Mouse (Mus musculus) intestine, embryonic 15.5 days (tissue): ENCODE data around the gene Phf12. TPM values are rescaled to one million over a fixed set of nuclear protein-coding genes. Genes with fewer than 3 reads are reported as not detected.

Source experiments
- ATAC-seq: fragments of 200-750 bp; cut with Nextera tagmentation; 2 replicates; pipeline ENCODE4 v1.8.0; 2017; ENCODE audit warnings: moderate TSS enrichment, moderate library complexity
- H3K27ac ChIP-seq: fragments of 300-500 bp; sonication (generic); 2 replicates; pipeline ENCODE4 v1.5.1; 2015; ENCODE audit warnings: mild to moderate bottlenecking, inconsistent platforms
- H3K27me3 ChIP-seq: fragments of 300-500 bp; sonication (generic); replicated peaks from 2 replicates; pipeline ENCODE4 v1.6.1; 2015; ENCODE audit warnings: inconsistent platforms
- H3K36me3 ChIP-seq: fragments of 300-500 bp; sonication (generic); 2 replicates; pipeline ENCODE4 v1.6.1; 2015; ENCODE audit warnings: inconsistent platforms
- H3K4me1 ChIP-seq: fragments of 300-500 bp; sonication (generic); replicated peaks from 2 replicates; pipeline ENCODE4 v1.6.1; 2015; ENCODE audit warnings: inconsistent platforms
- H3K4me2 ChIP-seq: fragments of 300-500 bp; sonication (generic); replicated peaks from 2 replicates; pipeline ENCODE4 v1.6.1; 2015; ENCODE audit warnings: mild to moderate bottlenecking, inconsistent platforms
- H3K4me3 ChIP-seq: fragments of 300-500 bp; sonication (generic); replicated peaks from 2 replicates; pipeline ENCODE4 v1.5.1; 2015; ENCODE audit warnings: inconsistent platforms
- H3K9ac ChIP-seq: fragments of 300-500 bp; sonication (generic); 2 replicates; pipeline ENCODE4 v1.6.1; 2015; ENCODE audit warnings: inconsistent platforms
- H3K9me3 ChIP-seq: fragments of 300-500 bp; sonication (generic); 2 replicates; pipeline ENCODE4 v1.6.1; 2016; ENCODE audit warnings: inconsistent platforms
- WGBS: fragments of 180-500 bp; shearing (Covaris S2); methylation state at CpG from one replicate; pipeline ENCODE4 v1.1.7; 2015; 5-methylcytosine and 5-hydroxymethylcytosine counted together
- polyA plus RNA-seq: library from polyadenylated mRNA; unstranded; fragments of >200 nt; fragmentation: Nextera tagmentation; extraction: Ambion mirVana; gene quantifications from 2 replicates; pipeline ENCODE4 v1.2.1, GENCODE M21; 2015

The Phf12 gene
- polyA plus RNA-seq, 1 experiment from 2014 or later, result 12.8 TPM

GRCm38 (mm10) chr11:77995556-77995955 is 13.0 kb downstream of the Phf12 start:
- no peak overlapping the region for H3K4me3 ChIP-seq
- no peak overlapping the region for H3K4me2 ChIP-seq
- no peaks in the 10 kb centered on the region for H3K4me1 ChIP-seq
- no peak overlapping the region for H3K27ac ChIP-seq
- no peaks in the 10 kb centered on the region for H3K9me3 ChIP-seq
- ATAC-seq, result no peak
- no peak overlapping the region for H3K9ac ChIP-seq
- 76% methylated on average over 1 of the region's 1 CpGs for WGBS
- peaks cover 4% of the 10 kb centered on the region; the same call in 1 of the 2 replicates for H3K36me3 ChIP-seq
- no peaks in the 10 kb centered on the region for H3K27me3 ChIP-seq

- Histone ChIP-seq H3K4me3 (no peak overlapping the region), H3K27me3 (no peaks in the 10 kb centered on the region), H3K27ac (no peak overlapping the region), H3K4me1 (no peaks in the 10 kb centered on the region), H3K4me2 (no peak overlapping the region), H3K9me3 (no peaks in the 10 kb centered on the region), H3K9ac (no peak overlapping the region), H3K36me3 (peaks cover 35% of the 10 kb centered on the region)
- WGBS, result 95% methylated on average over 5 of the region's 5 CpGs
- no peak for ATAC-seq
Observed at GRCm38 (mm10) chr11:78006446-78006845, 23.9 kb downstream of the Phf12 start.

- no peak overlapping the region for H3K4me3 ChIP-seq
- H3K9me3 ChIP-seq, result no peaks in the 10 kb centered on the region
- ATAC-seq, result peak; percentile 80; the same call in 1 of the 2 replicates
- peaks cover 61% of the 10 kb centered on the region for H3K36me3 ChIP-seq
- no peaks in the 10 kb centered on the region for H3K27me3 ChIP-seq
- no peaks in the 10 kb centered on the region for H3K4me1 ChIP-seq
- no peak overlapping the region for H3K27ac ChIP-seq
- WGBS, result 21% methylated on average over 4 of the region's 4 CpGs
- H3K9ac ChIP-seq, result no peak overlapping the region
- no peak overlapping the region for H3K4me2 ChIP-seq
Observed at GRCm38 (mm10) chr11:78019676-78020075, 37.1 kb downstream of the Phf12 start.

GRCm38 (mm10) chr11:78023607-78024006 is 41.1 kb downstream of the Phf12 start:
- Histone ChIP-seq H3K36me3 (peaks cover 58% of the 10 kb centered on the region), H3K4me1 (no peaks in the 10 kb centered on the region), H3K4me2 (no peak overlapping the region), H3K27ac (no peak overlapping the region), H3K27me3 (no peaks in the 10 kb centered on the region), H3K9ac (no peak overlapping the region), H3K9me3 (no peaks in the 10 kb centered on the region), H3K4me3 (no peak overlapping the region)
- WGBS, result 86% methylated on average over 8 of the region's 8 CpGs
- ATAC-seq, result no peak

GRCm38 (mm10) chr11:78029240-78029639 is 46.7 kb downstream of the Phf12 start:
- H3K9me3 ChIP-seq, result no peaks in the 10 kb centered on the region
- no peak overlapping the region for H3K27ac ChIP-seq
- H3K4me2 ChIP-seq, result no peak overlapping the region
- 84% methylated on average over 8 of the region's 8 CpGs for WGBS
- no peaks in the 10 kb centered on the region for H3K27me3 ChIP-seq
- H3K36me3 ChIP-seq, result peaks cover 32% of the 10 kb centered on the region
- H3K4me1 ChIP-seq, result peaks cover 15% of the 10 kb centered on the region
- no peak overlapping the region for H3K9ac ChIP-seq
- no peak for ATAC-seq
- H3K4me3 ChIP-seq, result no peak overlapping the region

GRCm38 (mm10) chr11:78030600-78030999 is 48.0 kb downstream of the Phf12 start:
- peaks cover 15% of the 10 kb centered on the region for H3K4me1 ChIP-seq
- H3K27ac ChIP-seq, result no peak overlapping the region
- no peaks in the 10 kb centered on the region for H3K9me3 ChIP-seq
- H3K4me3 ChIP-seq, result no peak overlapping the region
- no peaks in the 10 kb centered on the region for H3K27me3 ChIP-seq
- H3K4me2 ChIP-seq, result no peak overlapping the region; the same call in 1 of the 2 replicates
- WGBS, result 74% methylated on average over 2 of the region's 2 CpGs
- peaks cover 30% of the 10 kb centered on the region for H3K36me3 ChIP-seq
- H3K9ac ChIP-seq, result no peak overlapping the region
- no peak for ATAC-seq

GRCm38 (mm10) chr11:78031389-78031788 is 48.8 kb downstream of the Phf12 start:
- Histone ChIP-seq H3K9ac (no peak overlapping the region), H3K4me2 (peak overlapping the region; percentile 92), H3K27ac (peak overlapping the region; percentile 91; the same call in 1 of the 2 replicates), H3K4me1 (peaks cover 15% of the 10 kb centered on the region), H3K36me3 (peaks cover 23% of the 10 kb centered on the region), H3K9me3 (no peaks in the 10 kb centered on the region), H3K4me3 (peak overlapping the region; percentile 72), H3K27me3 (no peaks in the 10 kb centered on the region)
- ATAC-seq, result no peak; the same call in 1 of the 2 replicates
- WGBS, result 44% methylated on average over 6 of the region's 6 CpGs

- Histone ChIP-seq H3K9me3 (no peaks in the 10 kb centered on the region), H3K27me3 (no peaks in the 10 kb centered on the region), H3K4me1 (peaks cover 18% of the 10 kb centered on the region), H3K4me2 (peak within 1 kb of the TSS; percentile 92), H3K36me3 (peaks cover 17% of the 10 kb centered on the region), H3K9ac (peak within 1 kb of the TSS; percentile 79), H3K27ac (peak within 1 kb of the TSS; percentile 91), H3K4me3 (peak within 1 kb of the TSS; percentile 72)
- WGBS, result under 1% methylated on average over 96 of the region's 96 CpGs
- peak; percentile 97 for ATAC-seq
Observed at GRCm38 (mm10) chr11:78031947-78032808, 49.6 kb downstream of the Phf12 start, which contains the start of gene Dhrs13. Dhrs13 (plus strand) TSS chr11:78032280.

- no peaks in the 10 kb centered on the region for H3K27me3 ChIP-seq
- peak overlapping the region; percentile 79 for H3K9ac ChIP-seq
- peak overlapping the region; percentile 72 for H3K4me3 ChIP-seq
- no peak for ATAC-seq
- WGBS, result 11% methylated on average over 5 of the region's 5 CpGs
- H3K4me1 ChIP-seq, result peaks cover 23% of the 10 kb centered on the region
- peak overlapping the region; percentile 92 for H3K4me2 ChIP-seq
- H3K36me3 ChIP-seq, result 0 out of 2 replicates have a peak, but pooled peaks cover 15% of the 10 kb centered on the region
- no peaks in the 10 kb centered on the region for H3K9me3 ChIP-seq
- peak overlapping the region; percentile 91 for H3K27ac ChIP-seq
Observed at GRCm38 (mm10) chr11:78032809-78033195, 50.2 kb downstream of the Phf12 start.

GRCm38 (mm10) chr11:78033931-78034617 is 51.5 kb downstream of the Phf12 start:
- peaks cover 29% of the 10 kb centered on the region for H3K4me1 ChIP-seq
- ATAC-seq, result no peak
- WGBS, result 93% methylated on average over 23 of the region's 23 CpGs

GRCm38 (mm10) chr11:78036791-78037190 is 54.2 kb downstream of the Phf12 start:
- H3K9ac ChIP-seq, result no peak overlapping the region
- ATAC-seq, result no peak
- no peaks in the 10 kb centered on the region for H3K27me3 ChIP-seq
- no peak overlapping the region for H3K27ac ChIP-seq
- no peaks in the 10 kb centered on the region for H3K9me3 ChIP-seq
- no peak overlapping the region for H3K4me2 ChIP-seq
- peaks cover 25% of the 10 kb centered on the region for H3K4me1 ChIP-seq
- no peak overlapping the region for H3K4me3 ChIP-seq
- 89% methylated on average over 10 of the region's 10 CpGs for WGBS
- H3K36me3 ChIP-seq, result 0 out of 2 replicates have a peak, but pooled peaks cover 3% of the 10 kb centered on the region

More at GRCm38 (mm10) chr11:78033931-78034617, 51.5 kb downstream of the Phf12 start:
- Histone ChIP-seq H3K4me2 (no peak overlapping the region), H3K36me3 (0 out of 2 replicates have a peak, but pooled peaks cover 7% of the 10 kb centered on the region), H3K9me3 (no peaks in the 10 kb centered on the region), H3K27me3 (no peaks in the 10 kb centered on the region), H3K4me3 (no peak overlapping the region), H3K27ac (no peak overlapping the region), H3K9ac (no peak overlapping the region)
